Mouse (Mus musculus): Measurements from ENCODE around the gene Slc23a2. TPM values are rescaled to one million over a fixed set of nuclear protein-coding genes. Genes with fewer than 3 reads are reported as not detected.
A peak's percentile ranks its signal among the peaks of the same experiment; 100 is the strongest.

The Slc23a2 gene
- polyA plus RNA-seq, 1 experiment from 2014 or later: 15.2 TPM

- ATAC-seq (ENCODE audit: low FRiP score, low TSS enrichment): 0 out of 2 replicates have a peak, but pooled peaks have one; percentile 9
- no peak overlapping the region for H3K9ac ChIP-seq (replicated peaks; ENCODE audit: low read length)
- no peak overlapping the region for H3K4me2 ChIP-seq (replicated peaks; ENCODE audit: low read depth, low read length)
- WGBS: 59% methylated on average over 7 of the region's 7 CpGs
- no peak overlapping the region for H3K4me3 ChIP-seq (ENCODE audit: low read length)
- H3K9me3 ChIP-seq (ENCODE audit: low read length): no peaks in the 10 kb centered on the region
- no peaks in the 10 kb centered on the region for H3K36me3 ChIP-seq (ENCODE audit: insufficient read depth, low read length)
- H3K27ac ChIP-seq (ENCODE audit: low read length): peak overlapping the region; percentile 49
- no peaks in the 10 kb centered on the region for H3K27me3 ChIP-seq (ENCODE audit: insufficient read depth, low read length)
- peaks cover 11% of the 10 kb centered on the region; the same call in 1 of the 2 replicates for H3K4me1 ChIP-seq (ENCODE audit: insufficient read depth, low read length)
These were observed 124.5 kb downstream of the Slc23a2 start for GRCm38 (mm10) chr2:132020420-132020819.

GRCm38 (mm10) chr2:132019372-132019811 lies 125.5 kb downstream of the Slc23a2 start:
- Histone ChIP-seq H3K9ac (replicated peaks; ENCODE audit: low read length) (no peak overlapping the region), H3K27me3 (ENCODE audit: insufficient read depth, low read length) (no peaks in the 10 kb centered on the region), H3K4me2 (replicated peaks; ENCODE audit: low read depth, low read length) (no peak overlapping the region), H3K4me3 (ENCODE audit: low read length) (no peak overlapping the region), H3K9me3 (ENCODE audit: low read length) (no peaks in the 10 kb centered on the region), H3K36me3 (ENCODE audit: insufficient read depth, low read length) (no peaks in the 10 kb centered on the region), H3K27ac (ENCODE audit: low read length) (no peak overlapping the region), H3K4me1 (ENCODE audit: insufficient read depth, low read length) (peaks cover 11% of the 10 kb centered on the region; the same call in 1 of the 2 replicates)
- no peak for ATAC-seq (ENCODE audit: low FRiP score, low TSS enrichment)
- WGBS: 76% methylated on average over 3 of the region's 3 CpGs

- Histone ChIP-seq H3K4me1 (ENCODE audit: insufficient read depth, low read length) (peaks cover 11% of the 10 kb centered on the region; the same call in 1 of the 2 replicates), H3K36me3 (ENCODE audit: insufficient read depth, low read length) (no peaks in the 10 kb centered on the region), H3K4me2 (replicated peaks; ENCODE audit: low read depth, low read length) (no peak overlapping the region), H3K27me3 (ENCODE audit: insufficient read depth, low read length) (no peaks in the 10 kb centered on the region), H3K9me3 (ENCODE audit: low read length) (no peaks in the 10 kb centered on the region), H3K27ac (ENCODE audit: low read length) (no peak overlapping the region), H3K4me3 (ENCODE audit: low read length) (no peak overlapping the region), H3K9ac (replicated peaks; ENCODE audit: low read length) (no peak overlapping the region)
- no peak for ATAC-seq (ENCODE audit: low FRiP score, low TSS enrichment)
- WGBS: 71% methylated on average over 4 of the region's 4 CpGs
These were observed 126.8 kb downstream of the Slc23a2 start for GRCm38 (mm10) chr2:132018156-132018555.

GRCm38 (mm10) chr2:132017611-132018010 lies 127.3 kb downstream of the Slc23a2 start:
- H3K4me2 ChIP-seq (replicated peaks; ENCODE audit: low read depth, low read length): no peak overlapping the region
- no peak overlapping the region for H3K9ac ChIP-seq (replicated peaks; ENCODE audit: low read length)
- WGBS: 41% methylated on average over 7 of the region's 7 CpGs
- H3K27me3 ChIP-seq (ENCODE audit: insufficient read depth, low read length): no peaks in the 10 kb centered on the region
- H3K27ac ChIP-seq (ENCODE audit: low read length): no peak overlapping the region
- no peaks in the 10 kb centered on the region for H3K36me3 ChIP-seq (ENCODE audit: insufficient read depth, low read length)
- ATAC-seq (ENCODE audit: low FRiP score, low TSS enrichment): no peak
- no peak overlapping the region for H3K4me3 ChIP-seq (ENCODE audit: low read length)
- H3K9me3 ChIP-seq (ENCODE audit: low read length): no peaks in the 10 kb centered on the region
- H3K4me1 ChIP-seq (ENCODE audit: insufficient read depth, low read length): peaks cover 11% of the 10 kb centered on the region; the same call in 1 of the 2 replicates

GRCm38 (mm10) chr2:132016034-132016433 lies 128.9 kb downstream of the Slc23a2 start:
- H3K9me3 ChIP-seq (ENCODE audit: low read length): no peaks in the 10 kb centered on the region
- ATAC-seq (ENCODE audit: low FRiP score, low TSS enrichment): no peak
- H3K36me3 ChIP-seq (ENCODE audit: insufficient read depth, low read length): no peaks in the 10 kb centered on the region
- no peak overlapping the region for H3K4me3 ChIP-seq (ENCODE audit: low read length)
- H3K27me3 ChIP-seq (ENCODE audit: insufficient read depth, low read length): no peaks in the 10 kb centered on the region
- no peak overlapping the region for H3K4me2 ChIP-seq (replicated peaks; ENCODE audit: low read depth, low read length)
- H3K9ac ChIP-seq (replicated peaks; ENCODE audit: low read length): no peak overlapping the region
- no peak overlapping the region for H3K27ac ChIP-seq (ENCODE audit: low read length)
- WGBS: 94% methylated on average over 1 of the region's 1 CpGs
- peaks cover 5% of the 10 kb centered on the region; the same call in 1 of the 2 replicates for H3K4me1 ChIP-seq (ENCODE audit: insufficient read depth, low read length)

- WGBS: 92% methylated on average over 4 of the region's 4 CpGs
- no peak overlapping the region for H3K4me3 ChIP-seq (ENCODE audit: low read length)
- H3K27ac ChIP-seq (ENCODE audit: low read length): no peak overlapping the region
- peaks cover 3% of the 10 kb centered on the region; the same call in 1 of the 2 replicates for H3K4me1 ChIP-seq (ENCODE audit: insufficient read depth, low read length)
- ATAC-seq (ENCODE audit: low FRiP score, low TSS enrichment): no peak
- no peaks in the 10 kb centered on the region for H3K27me3 ChIP-seq (ENCODE audit: insufficient read depth, low read length)
- no peaks in the 10 kb centered on the region for H3K36me3 ChIP-seq (ENCODE audit: insufficient read depth, low read length)
- no peak overlapping the region for H3K4me2 ChIP-seq (replicated peaks; ENCODE audit: low read depth, low read length)
- no peak overlapping the region for H3K9ac ChIP-seq (replicated peaks; ENCODE audit: low read length)
- H3K9me3 ChIP-seq (ENCODE audit: low read length): no peaks in the 10 kb centered on the region
These were observed 131.8 kb downstream of the Slc23a2 start for GRCm38 (mm10) chr2:132013152-132013551.

GRCm38 (mm10) chr2:132010781-132011180 lies 134.1 kb downstream of the Slc23a2 start:
- whole genome bisulfite sequencing: 89% methylated on average over 2 of the region's 2 CpGs
- Histone ChIP-seq H3K4me2 (replicated peaks; ENCODE audit: low read depth, low read length) (no peak overlapping the region), H3K4me3 (ENCODE audit: low read length) (no peak overlapping the region), H3K4me1 (ENCODE audit: insufficient read depth, low read length) (peaks cover 19% of the 10 kb centered on the region), H3K27me3 (ENCODE audit: insufficient read depth, low read length) (no peaks in the 10 kb centered on the region), H3K36me3 (ENCODE audit: insufficient read depth, low read length) (no peaks in the 10 kb centered on the region), H3K27ac (ENCODE audit: low read length) (no peak overlapping the region), H3K9me3 (ENCODE audit: low read length) (no peaks in the 10 kb centered on the region), H3K9ac (replicated peaks; ENCODE audit: low read length) (no peak overlapping the region)
- no peak for ATAC-seq (ENCODE audit: low FRiP score, low TSS enrichment)

- Histone ChIP-seq H3K27me3 (ENCODE audit: insufficient read depth, low read length) (no peaks in the 10 kb centered on the region), H3K36me3 (ENCODE audit: insufficient read depth, low read length) (no peaks in the 10 kb centered on the region), H3K9ac (replicated peaks; ENCODE audit: low read length) (no peak overlapping the region), H3K4me1 (ENCODE audit: insufficient read depth, low read length) (peaks cover 19% of the 10 kb centered on the region), H3K9me3 (ENCODE audit: low read length) (no peaks in the 10 kb centered on the region), H3K4me2 (replicated peaks; ENCODE audit: low read depth, low read length) (no peak overlapping the region), H3K27ac (ENCODE audit: low read length) (peak overlapping the region; percentile 21; the same call in 1 of the 2 replicates), H3K4me3 (ENCODE audit: low read length) (no peak overlapping the region)
- ATAC-seq (ENCODE audit: low FRiP score, low TSS enrichment): no peak
- WGBS: 33% methylated on average over 4 of the region's 4 CpGs
These were observed 136.7 kb downstream of the Slc23a2 start for GRCm38 (mm10) chr2:132008186-132008585.

GRCm38 (mm10) chr2:132007475-132007819 lies 137.5 kb downstream of the Slc23a2 start:
- Histone ChIP-seq H3K27me3 (ENCODE audit: insufficient read depth, low read length) (no peaks in the 10 kb centered on the region), H3K4me1 (ENCODE audit: insufficient read depth, low read length) (peaks cover 19% of the 10 kb centered on the region), H3K4me2 (replicated peaks; ENCODE audit: low read depth, low read length) (no peak overlapping the region), H3K9me3 (ENCODE audit: low read length) (no peaks in the 10 kb centered on the region), H3K9ac (replicated peaks; ENCODE audit: low read length) (no peak overlapping the region), H3K36me3 (ENCODE audit: insufficient read depth, low read length) (no peaks in the 10 kb centered on the region), H3K27ac (ENCODE audit: low read length) (peak overlapping the region; percentile 48; the same call in 1 of the 2 replicates), H3K4me3 (ENCODE audit: low read length) (no peak overlapping the region)
- 21% methylated on average over 6 of the region's 6 CpGs for WGBS
- ATAC-seq (ENCODE audit: low FRiP score, low TSS enrichment): peak; percentile 39

GRCm38 (mm10) chr2:132006561-132007474 lies 138.1 kb downstream of the Slc23a2 start:
- peak; percentile 73 for ATAC-seq (ENCODE audit: low FRiP score, low TSS enrichment)
- 56% methylated on average over 18 of the region's 18 CpGs for WGBS
- H3K9me3 ChIP-seq (ENCODE audit: low read length): no peaks in the 10 kb centered on the region
- no peak overlapping the region for H3K9ac ChIP-seq (replicated peaks; ENCODE audit: low read length)
- H3K4me3 ChIP-seq (ENCODE audit: low read length): no peak overlapping the region
- H3K36me3 ChIP-seq (ENCODE audit: insufficient read depth, low read length): no peaks in the 10 kb centered on the region
- H3K4me1 ChIP-seq (ENCODE audit: insufficient read depth, low read length): peaks cover 19% of the 10 kb centered on the region
- H3K27me3 ChIP-seq (ENCODE audit: insufficient read depth, low read length): no peaks in the 10 kb centered on the region
- H3K4me2 ChIP-seq (replicated peaks; ENCODE audit: low read depth, low read length): no peak overlapping the region
- H3K27ac ChIP-seq (ENCODE audit: low read length): peak overlapping the region; percentile 48

All from kidney, embryonic 16.5 days (tissue).